Mouse (Mus musculus): ENCODE results near the gene Ndufa7. TPM values are rescaled to one million over a fixed set of nuclear protein-coding genes. Genes with fewer than 3 reads are reported as not detected.

The Ndufa7 gene
- 318 TPM for polyA plus RNA-seq (2017; shearing (Covaris generic))

GRCm38 (mm10) chr17:33824084-33824996, at the start of gene Ndufa7, which contains the start of gene Rps28:
TSS of gene Ndufa7 (plus strand) at chr17:33824572.
TSS of gene Rps28 (minus strand) at chr17:33824562.

GRCm38 (mm10) chr17:33781124-33781977, 43.0 kb upstream of the Ndufa7 start, which contains the start of gene Angptl4:
TSS of gene Angptl4 (minus strand) at chr17:33781830.

GRCm38 (mm10) chr17:33810334-33811141, 13.8 kb upstream of the Ndufa7 start, which contains the start of gene Kank3:
TSS of gene Kank3 (plus strand) at chr17:33810519.

GRCm38 (mm10) chr17:33842966-33843795, 18.8 kb downstream of the Ndufa7 start, which contains the start of gene Cd320:
TSS of gene Cd320 (plus strand) at chr17:33843091.

GRCm38 (mm10) chr17:33873537-33873936, 49.2 kb downstream of the Ndufa7 start, which contains the start of gene Gm7029:
TSS of gene Gm7029 (plus strand) at chr17:33873837.

Other genes starting within 250 kb of the Ndufa7 start
- 74.9 TPM for gene Zfp414, start 195.5 kb upstream of the Ndufa7 start, polyA plus RNA-seq (2017; shearing (Covaris generic))
- gene Pram1, start 186.5 kb upstream of the Ndufa7 start, polyA plus RNA-seq (2017; shearing (Covaris generic)): 2.2 TPM
- 381 TPM for gene Hnrnpm, start 137.7 kb upstream of the Ndufa7 start, polyA plus RNA-seq (2017; shearing (Covaris generic))
- gene March2, start 105.9 kb upstream of the Ndufa7 start, polyA plus RNA-seq (2017; shearing (Covaris generic)): 122 TPM
- gene Rab11b, start 64.0 kb upstream of the Ndufa7 start, polyA plus RNA-seq (2017; shearing (Covaris generic)): 284 TPM
- 4.3 TPM for gene Angptl4, start 42.7 kb upstream of the Ndufa7 start, polyA plus RNA-seq (2017; shearing (Covaris generic))
- gene Kank3, start 14.1 kb upstream of the Ndufa7 start, polyA plus RNA-seq (2017; shearing (Covaris generic)): 8.6 TPM
- gene Rps28, start within 50 bp of the Ndufa7 start, polyA plus RNA-seq (2017; shearing (Covaris generic)): 904 TPM
- 19.6 TPM for gene Cd320, start 18.5 kb downstream of the Ndufa7 start, polyA plus RNA-seq (2017; shearing (Covaris generic))
- not detected for gene Gm7029, start 49.3 kb downstream of the Ndufa7 start, polyA plus RNA-seq (2017; shearing (Covaris generic))
- gene Kifc1, start 66.1 kb downstream of the Ndufa7 start, polyA plus RNA-seq (2017; shearing (Covaris generic)): 9.8 TPM
- gene Platr17, start 80.6 kb downstream of the Ndufa7 start, polyA plus RNA-seq (2017; shearing (Covaris generic)): 4.2 TPM
- gene Daxx, start 84.8 kb downstream of the Ndufa7 start, polyA plus RNA-seq (2017; shearing (Covaris generic)): 123 TPM
- 644 TPM for gene Tapbp, start 91.3 kb downstream of the Ndufa7 start, polyA plus RNA-seq (2017; shearing (Covaris generic))
- 22.0 TPM for gene Zbtb22, start 91.3 kb downstream of the Ndufa7 start, polyA plus RNA-seq (2017; shearing (Covaris generic))
- gene Rgl2, start 105.0 kb downstream of the Ndufa7 start, polyA plus RNA-seq (2017; shearing (Covaris generic)): 184 TPM
- gene Pfdn6, start 115.8 kb downstream of the Ndufa7 start, polyA plus RNA-seq (2017; shearing (Covaris generic)): 142 TPM
- gene Wdr46, start 116.1 kb downstream of the Ndufa7 start, polyA plus RNA-seq (2017; shearing (Covaris generic)): 72.1 TPM
- 34.4 TPM for gene B3galt4, start 126.9 kb downstream of the Ndufa7 start, polyA plus RNA-seq (2017; shearing (Covaris generic))
- 76.7 TPM for gene Vps52, start 131.2 kb downstream of the Ndufa7 start, polyA plus RNA-seq (2017; shearing (Covaris generic))
- gene Rps18, start 131.4 kb downstream of the Ndufa7 start, polyA plus RNA-seq (2017; shearing (Covaris generic)): 2,208 TPM
- gene H2-K1, start 175.8 kb downstream of the Ndufa7 start, polyA plus RNA-seq (2017; shearing (Covaris generic)): 11,991 TPM
- 35.8 TPM for gene Ring1, start 200.1 kb downstream of the Ndufa7 start, polyA plus RNA-seq (2017; shearing (Covaris generic))
- gene H2-Ke6, start 203.5 kb downstream of the Ndufa7 start, polyA plus RNA-seq (2017; shearing (Covaris generic)): 310 TPM
- 128 TPM for gene Slc39a7, start 207.1 kb downstream of the Ndufa7 start, polyA plus RNA-seq (2017; shearing (Covaris generic))
- gene Rxrb, start 207.2 kb downstream of the Ndufa7 start, polyA plus RNA-seq (2017; shearing (Covaris generic)): 72.5 TPM
- gene Col11a2, start 214.9 kb downstream of the Ndufa7 start, polyA plus RNA-seq (2017; shearing (Covaris generic)): 3.9 TPM